ENCODE assay signal across 8 mouse cellular contexts in the genomic region with DNA sequence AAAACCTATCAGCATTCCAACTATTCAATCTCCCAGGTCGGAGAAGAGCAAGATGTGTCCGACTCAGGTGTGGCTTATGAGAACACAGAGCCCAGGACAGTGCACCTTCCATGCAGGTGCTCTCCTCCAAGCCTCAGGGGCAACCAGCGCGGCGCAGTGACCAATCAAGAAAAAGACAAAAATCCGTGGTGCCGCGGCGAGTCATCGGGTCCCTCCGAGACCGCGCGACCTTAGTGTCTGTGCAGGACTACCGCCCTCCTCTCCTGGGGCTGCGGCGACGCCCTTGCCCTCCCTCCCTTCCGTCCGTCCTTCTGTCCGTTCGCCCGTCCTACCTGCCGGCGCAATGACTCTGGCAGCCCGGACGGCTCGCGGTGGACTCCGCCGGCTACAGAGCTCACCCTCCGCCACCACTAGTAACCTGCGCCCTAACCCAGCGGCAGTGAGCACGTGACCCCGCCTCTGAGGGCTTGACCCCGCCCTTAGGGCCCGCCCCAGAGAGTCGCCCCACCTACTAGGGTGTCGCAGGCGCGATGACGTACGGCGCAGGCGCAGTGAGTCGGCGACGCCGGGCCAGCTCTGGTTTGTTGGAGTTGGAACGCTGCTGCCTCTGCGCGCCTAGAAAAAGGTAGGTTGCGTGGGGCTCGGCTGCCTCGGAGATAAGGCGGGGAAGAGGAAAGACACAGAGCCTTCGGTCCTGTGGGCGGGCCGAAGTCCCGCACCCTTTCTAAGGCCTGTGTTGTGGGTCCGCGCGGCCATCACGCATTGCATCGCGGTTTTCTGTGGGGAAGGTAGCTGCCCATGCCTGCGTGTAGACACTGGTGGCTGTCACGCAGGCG. TPM values are rescaled to one million over a fixed set of nuclear protein-coding genes. Genes with fewer than 3 reads are reported as not detected.
DNase-seq lines count a peak whose midpoint lies in the region; ATAC-seq lines count a peak whose summit lies in the region.

A gene (minus strand): TSS at position 455 of the 836 bp plus-strand sequence.
A gene (plus strand): TSS at position 500 of the 836 bp plus-strand sequence.

- H3K9ac ChIP-seq in hindbrain, embryonic 12.5 days, result peak within 1 kb of the TSS; percentile 86

- H3K27ac ChIP-seq in hindbrain, embryonic 12.5 days, result peak within 1 kb of the TSS; percentile 90

- peak within 1 kb of the TSS; percentile 80 for H3K4me3 ChIP-seq in hindbrain, embryonic 12.5 days

- H3K4me2 ChIP-seq in hindbrain, embryonic 12.5 days (replicated peaks), result peak within 1 kb of the TSS; percentile 74

- under 1% methylated on average over 61 of the region's 70 CpGs for WGBS in hindbrain, embryonic 12.5 days

- H3K27me3 ChIP-seq in hindbrain, embryonic 12.5 days, result no peaks in the 10 kb centered on the region

- H3K4me1 ChIP-seq in hindbrain, embryonic 12.5 days, result peaks cover 13% of the 10 kb centered on the region

- H3K9me3 ChIP-seq in hindbrain, embryonic 12.5 days (replicated peaks), result no peaks in the 10 kb centered on the region

- peak; percentile 95 for ATAC-seq in hindbrain, embryonic 12.5 days (ENCODE audit: low FRiP score)

- peaks cover 6% of the 10 kb centered on the region for H3K36me3 ChIP-seq in hindbrain, embryonic 12.5 days

- peak; percentile 98 for DNase-seq in Muller cell, postnatal 12 days (ENCODE audit: inconsistent ontology term)
- peak; percentile 98 for DNase-seq in cerebellum, adult 9-11 months
- DNase-seq in frontal cortex, adult 2 months (ENCODE audit: extremely low spot score in 1 of 2, low spot score in 1 of 2), result peak; percentile 93 to 99
- peak; percentile 97 to 98 for DNase-seq in layer of hippocampus, postnatal 14 days (ENCODE audit: low spot score in 2 of 2)
- DNase-seq in lung, postnatal 14 days, result peak; percentile 98
- peak; percentile 94 for DNase-seq in retina, adult 2 months (ENCODE audit: low read depth, low spot score)
- DNase-seq in thymus, postnatal 36 days, result peak; percentile 99

RNA-seq across cellular contexts. Expression of the first gene that starts in this region (rescaled TPM):
- 22.5 and 22.7 TPM in 2 replicates for polyA plus RNA-seq in frontal cortex, adult 2 months (2012; rRNA removed)
- polyA plus RNA-seq in hindbrain, embryonic 12.5 days (2016; fragmentation: Nextera tagmentation; extraction: Ambion mirVana), result 10.8 and 12.8 TPM in 2 replicates
- 10 to 100 TPM; 15.6 to 17.8 TPM for total RNA-seq in layer of hippocampus, postnatal 14 days (2021)

RNA-seq across cellular contexts. Expression of the second gene that starts in this region (rescaled TPM):
- polyA plus RNA-seq in frontal cortex, adult 2 months (2012; rRNA removed), result 78.0 and 84.1 TPM in 2 replicates
- polyA plus RNA-seq in hindbrain, embryonic 12.5 days (2016; fragmentation: Nextera tagmentation; extraction: Ambion mirVana), result 155 and 160 TPM in 2 replicates
- total RNA-seq in layer of hippocampus, postnatal 14 days (2021), result 100 to 1,000 TPM; 153 to 155 TPM

Comparison
In these comparisons a context has a peak if more than half of its experiments do, and no peak if none do; other contexts are left out.
1. Peak in every context shown above with its lines: DNase-seq, ATAC-seq, H3K4me3 ChIP-seq and H3K27ac ChIP-seq.